Mouse (Mus musculus): ENCODE measurements around the gene Cmtm8. TPM values are rescaled to one million over a fixed set of nuclear protein-coding genes. Genes with fewer than 3 reads are reported as not detected.

Cmtm8 gene
- polyA plus RNA-seq (2014; fragmentation: Illumina TruSeq; extraction: RNeasy Lipid Tissue Mini Kit (QIAGEN cat#74804); ENCODE audit: low read depth, low replicate concordance) = 19.0 TPM

DNA sequence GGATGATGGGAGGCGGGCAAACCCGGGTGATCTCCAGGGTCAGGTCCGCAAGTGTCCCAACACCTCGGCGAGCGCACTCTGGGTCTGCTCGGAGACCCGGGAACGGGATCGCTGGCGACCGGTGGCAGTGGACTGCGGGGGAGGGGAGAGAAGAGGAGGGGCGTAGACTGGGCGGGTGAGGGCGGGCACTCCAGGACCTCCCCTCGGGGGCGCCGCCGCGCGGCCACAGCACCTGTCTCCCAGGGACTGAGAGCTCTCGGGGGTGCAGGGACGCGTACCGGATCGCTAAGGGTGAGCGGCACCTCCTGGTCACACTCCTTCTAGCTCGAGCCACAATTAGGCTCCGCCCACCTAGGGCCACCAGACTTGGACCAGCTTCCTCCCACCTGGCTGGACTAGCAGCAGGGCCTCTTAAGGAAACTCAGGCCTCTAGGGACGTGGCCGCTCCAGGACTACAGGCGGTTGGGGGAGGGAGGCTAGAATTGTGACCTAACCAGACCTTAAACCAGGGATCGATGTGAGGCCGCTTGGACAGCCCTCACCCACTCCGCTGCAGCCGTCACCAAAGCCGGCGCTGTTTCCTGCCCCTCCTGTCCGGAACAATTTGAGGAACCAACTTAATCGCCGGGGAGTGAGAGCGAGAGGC, at the start of gene Cmtm8:
Cmtm8 (minus strand) TSS at position 140 of the 646 bp plus-strand sequence.

DNA sequence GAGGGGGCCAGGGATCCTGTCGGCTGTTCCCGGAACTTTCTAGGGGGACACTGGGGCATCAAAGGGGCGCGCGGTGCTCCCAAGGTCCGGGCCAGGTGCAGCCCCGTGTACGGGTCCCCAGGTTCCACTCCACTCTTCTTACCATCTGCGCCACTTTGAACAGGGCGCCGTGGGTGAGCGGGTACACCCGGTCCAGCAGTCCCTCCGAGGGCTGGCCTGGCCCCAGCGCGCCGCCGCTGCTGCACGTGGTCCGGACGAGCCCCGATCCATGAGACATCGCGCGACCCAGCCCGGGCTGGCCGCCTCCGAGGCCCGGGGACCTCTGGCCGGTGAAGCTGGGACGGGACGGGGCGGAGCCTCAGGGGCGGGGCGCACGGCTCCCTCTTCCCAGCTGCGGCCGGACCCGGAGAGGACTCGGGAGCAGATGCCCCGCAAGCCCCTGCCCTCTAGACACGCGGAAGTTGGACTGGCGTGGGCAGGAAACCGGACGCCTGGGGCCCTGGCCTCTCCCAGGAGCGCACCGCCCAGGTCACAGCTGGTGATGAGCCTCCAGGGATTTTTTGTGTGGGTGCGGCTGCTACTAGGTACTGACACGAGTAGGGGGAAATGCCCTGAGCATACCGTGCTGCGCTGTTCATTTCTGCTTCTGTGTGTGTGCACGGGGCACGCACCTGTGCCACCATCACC, 62.3 kb downstream of the Cmtm8 start, which contains the start of gene Cmtm7:
Cmtm7 (minus strand) TSS at position 331 of the 687 bp plus-strand sequence.

Other genes with a start within 250 kb of the Cmtm8 start
- 37.3 TPM for gene Cnot10, start 204.0 kb downstream of the Cmtm8 start, polyA plus RNA-seq (2014; fragmentation: Illumina TruSeq; extraction: RNeasy Lipid Tissue Mini Kit (QIAGEN cat#74804); ENCODE audit: low read depth, low replicate concordance)
- gene Dync1li1, start 155.4 kb downstream of the Cmtm8 start, polyA plus RNA-seq (2014; fragmentation: Illumina TruSeq; extraction: RNeasy Lipid Tissue Mini Kit (QIAGEN cat#74804); ENCODE audit: low read depth, low replicate concordance) = 47.7 TPM
- 141 TPM for gene Cmtm6, start 113.0 kb downstream of the Cmtm8 start, polyA plus RNA-seq (2014; fragmentation: Illumina TruSeq; extraction: RNeasy Lipid Tissue Mini Kit (QIAGEN cat#74804); ENCODE audit: low read depth, low replicate concordance)
- 3.1 TPM for gene Cmtm7, start 62.3 kb downstream of the Cmtm8 start, polyA plus RNA-seq (2014; fragmentation: Illumina TruSeq; extraction: RNeasy Lipid Tissue Mini Kit (QIAGEN cat#74804); ENCODE audit: low read depth, low replicate concordance)
- 108 TPM for gene Gpd1l, start 89.8 kb upstream of the Cmtm8 start, polyA plus RNA-seq (2014; fragmentation: Illumina TruSeq; extraction: RNeasy Lipid Tissue Mini Kit (QIAGEN cat#74804); ENCODE audit: low read depth, low replicate concordance)
- 1.5 TPM for gene Osbpl10, start 134.4 kb upstream of the Cmtm8 start, polyA plus RNA-seq (2014; fragmentation: Illumina TruSeq; extraction: RNeasy Lipid Tissue Mini Kit (QIAGEN cat#74804); ENCODE audit: low read depth, low replicate concordance)
- 121 TPM for gene Rps27rt, start 138.6 kb upstream of the Cmtm8 start, polyA plus RNA-seq (2014; fragmentation: Illumina TruSeq; extraction: RNeasy Lipid Tissue Mini Kit (QIAGEN cat#74804); ENCODE audit: low read depth, low replicate concordance)